Mouse (Mus musculus) midbrain, embryonic 12.5 days (tissue): ENCODE data around the gene Lama2. TPM values are rescaled to one million over a fixed set of nuclear protein-coding genes. Genes with fewer than 3 reads are reported as not detected.

Experiments used
- ATAC-seq: fragments of 200-750 bp; cut with Nextera tagmentation; 2 replicates; pipeline ENCODE4 v1.8.0; 2017; ENCODE audit warnings: low read depth, moderate TSS enrichment, moderate library complexity; ENCODE audit not compliant: low FRiP score
- H3K27ac ChIP-seq: fragments of 300-500 bp; sonication (generic); replicated peaks from 2 replicates; pipeline ENCODE4 v1.5.1; 2016; ENCODE audit warnings: mild to moderate bottlenecking
- H3K27me3 ChIP-seq: fragments of 300-500 bp; sonication (generic); 2 replicates; pipeline ENCODE4 v1.6.1; 2016; ENCODE audit warnings: mild to moderate bottlenecking
- H3K36me3 ChIP-seq: fragments of 300-500 bp; sonication (generic); 2 replicates; pipeline ENCODE4 v1.6.1; 2016
- H3K4me1 ChIP-seq: fragments of 300-500 bp; sonication (generic); 2 replicates; pipeline ENCODE4 v1.6.1; 2016
- H3K4me2 ChIP-seq: fragments of 300-500 bp; sonication (generic); replicated peaks from 2 replicates; pipeline ENCODE4 v1.6.1; 2016; ENCODE audit warnings: mild to moderate bottlenecking, moderate library complexity
- H3K4me3 ChIP-seq: fragments of 300-500 bp; sonication (generic); 2 replicates; pipeline ENCODE4 v1.5.1; 2016; ENCODE audit warnings: mild to moderate bottlenecking
- H3K9ac ChIP-seq: fragments of 300-500 bp; sonication (generic); replicated peaks from 2 replicates; pipeline ENCODE4 v1.6.1; 2016; ENCODE audit warnings: mild to moderate bottlenecking, moderate library complexity
- H3K9me3 ChIP-seq: fragments of 300-500 bp; sonication (generic); 2 replicates; pipeline ENCODE4 v1.6.1; 2016; ENCODE audit warnings: mild to moderate bottlenecking
- WGBS: fragments of 180-500 bp; shearing (Covaris S2); methylation state at CpG from one replicate; pipeline ENCODE4 v1.1.7; 2016; 5-methylcytosine and 5-hydroxymethylcytosine counted together
- polyA plus RNA-seq: library from polyadenylated mRNA; unstranded; fragments of >200 nt; fragmentation: Nextera tagmentation; extraction: Ambion mirVana; gene quantifications from 2 replicates; pipeline ENCODE4 v1.2.1, GENCODE M21; 2016

Lama2 gene
- polyA plus RNA-seq, 1 experiment from 2014 or later: 11.4 TPM

- Histone ChIP-seq H3K27me3 (no peaks in the 10 kb centered on the region), H3K9ac (no peak overlapping the region), H3K27ac (no peak overlapping the region), H3K9me3 (no peaks in the 10 kb centered on the region), H3K36me3 (no peaks in the 10 kb centered on the region), H3K4me2 (no peak overlapping the region), H3K4me3 (no peak overlapping the region), H3K4me1 (no peaks in the 10 kb centered on the region)
- 58% methylated on average over 3 of the region's 3 CpGs for WGBS
- peak; percentile 63; the same call in 1 of the 2 replicates for ATAC-seq
Observed at GRCm38 (mm10) chr10:27508847-27509459, 110.6 kb downstream of the Lama2 start.

- H3K4me2 ChIP-seq: no peak overlapping the region
- H3K4me1 ChIP-seq: no peaks in the 10 kb centered on the region
- ATAC-seq: no peak
- no peak overlapping the region for H3K27ac ChIP-seq
- H3K9ac ChIP-seq: no peak overlapping the region
- H3K4me3 ChIP-seq: no peak overlapping the region
- no peaks in the 10 kb centered on the region for H3K27me3 ChIP-seq
- no peaks in the 10 kb centered on the region for H3K36me3 ChIP-seq
- 87% methylated on average over 3 of the region's 3 CpGs for WGBS
- no peaks in the 10 kb centered on the region for H3K9me3 ChIP-seq
Observed at GRCm38 (mm10) chr10:27500863-27501262, 118.7 kb downstream of the Lama2 start.

GRCm38 (mm10) chr10:27488452-27488851 is 131.1 kb downstream of the Lama2 start:
- no peaks in the 10 kb centered on the region for H3K4me1 ChIP-seq
- H3K4me2 ChIP-seq: no peak overlapping the region
- ATAC-seq: no peak
- no peak overlapping the region for H3K4me3 ChIP-seq
- H3K27ac ChIP-seq: no peak overlapping the region
- H3K36me3 ChIP-seq: no peaks in the 10 kb centered on the region
- H3K27me3 ChIP-seq: no peaks in the 10 kb centered on the region
- H3K9ac ChIP-seq: no peak overlapping the region
- WGBS: 78% methylated on average over 1 of the region's 1 CpGs
- H3K9me3 ChIP-seq: no peaks in the 10 kb centered on the region

DNA sequence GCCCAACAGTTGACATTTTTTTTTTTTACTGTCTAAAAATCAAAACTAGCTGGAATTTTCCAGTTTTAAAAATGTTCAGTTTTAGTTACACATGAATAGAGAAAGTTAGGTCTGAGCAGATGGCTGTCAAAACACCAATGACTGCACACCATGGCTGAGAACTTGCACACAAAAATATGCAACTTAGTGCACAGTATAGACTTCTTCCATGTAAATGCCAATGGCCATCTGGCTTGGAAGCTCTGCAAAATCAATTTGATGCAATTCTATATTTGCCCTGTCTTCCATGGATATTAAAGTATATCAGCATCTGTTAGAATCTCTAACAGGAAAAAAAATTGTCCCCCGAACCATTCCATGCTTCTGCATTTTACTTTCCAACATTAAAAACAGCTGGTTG is 135.5 kb downstream of the Lama2 start:
- Histone ChIP-seq H3K4me3 (no peak overlapping the region), H3K9me3 (no peaks in the 10 kb centered on the region), H3K4me2 (no peak overlapping the region), H3K27me3 (no peaks in the 10 kb centered on the region), H3K36me3 (no peaks in the 10 kb centered on the region), H3K9ac (no peak overlapping the region), H3K27ac (no peak overlapping the region), H3K4me1 (no peaks in the 10 kb centered on the region)
- WGBS: 91% methylated on average over 1 of the region's 1 CpGs
- ATAC-seq: no peak

DNA sequence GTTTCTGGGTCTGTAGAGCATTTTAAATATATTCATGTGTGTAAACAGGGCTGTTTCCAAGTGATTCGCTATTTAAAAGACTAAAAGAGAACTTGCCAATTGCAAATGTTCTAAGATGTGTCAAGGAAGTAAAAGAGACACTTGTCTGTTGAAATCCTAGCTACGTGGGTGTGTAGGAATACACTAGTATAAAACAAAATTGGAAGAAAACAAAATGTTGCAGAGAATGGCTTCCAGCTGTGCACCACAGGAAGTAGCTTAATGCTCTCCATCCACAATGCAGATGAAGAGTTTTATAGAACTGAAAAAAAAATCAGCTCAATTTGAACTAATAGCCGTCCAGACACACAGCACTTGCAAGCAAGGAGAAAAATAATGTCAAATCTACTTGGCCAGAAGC is 144.0 kb downstream of the Lama2 start:
- Histone ChIP-seq H3K36me3 (no peaks in the 10 kb centered on the region), H3K4me1 (no peaks in the 10 kb centered on the region), H3K9ac (no peak overlapping the region), H3K4me2 (no peak overlapping the region), H3K27me3 (no peaks in the 10 kb centered on the region), H3K9me3 (no peaks in the 10 kb centered on the region), H3K4me3 (no peak overlapping the region), H3K27ac (no peak overlapping the region)
- ATAC-seq: no peak
- WGBS: 34% methylated on average over 3 of the region's 3 CpGs

DNA sequence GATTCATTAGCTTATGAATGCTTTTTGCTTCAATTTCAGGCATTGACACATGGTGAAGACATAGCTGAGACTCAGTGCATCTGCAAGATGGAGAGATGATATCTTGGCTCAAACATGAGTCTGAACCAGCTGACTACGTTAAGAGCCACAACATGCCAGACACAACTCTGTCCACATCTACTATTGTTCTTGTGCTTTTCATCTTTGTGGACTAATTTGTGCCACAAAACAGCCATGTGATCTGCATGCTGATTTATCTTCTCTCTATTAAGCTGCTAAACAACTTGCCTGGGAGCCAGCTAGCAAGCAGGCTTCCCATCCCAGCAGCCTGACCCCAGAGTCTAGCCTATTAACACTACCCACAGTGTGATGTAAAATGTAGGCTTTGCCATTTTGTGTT is 151.3 kb downstream of the Lama2 start:
- no peak overlapping the region for H3K4me3 ChIP-seq
- H3K4me1 ChIP-seq: no peaks in the 10 kb centered on the region
- peak; percentile 76; the same call in 1 of the 2 replicates for ATAC-seq
- WGBS: 59% methylated on average over 1 of the region's 1 CpGs
- no peak overlapping the region for H3K9ac ChIP-seq
- H3K27ac ChIP-seq: no peak overlapping the region
- no peaks in the 10 kb centered on the region for H3K27me3 ChIP-seq
- H3K4me2 ChIP-seq: no peak overlapping the region
- H3K36me3 ChIP-seq: no peaks in the 10 kb centered on the region
- no peaks in the 10 kb centered on the region for H3K9me3 ChIP-seq

DNA sequence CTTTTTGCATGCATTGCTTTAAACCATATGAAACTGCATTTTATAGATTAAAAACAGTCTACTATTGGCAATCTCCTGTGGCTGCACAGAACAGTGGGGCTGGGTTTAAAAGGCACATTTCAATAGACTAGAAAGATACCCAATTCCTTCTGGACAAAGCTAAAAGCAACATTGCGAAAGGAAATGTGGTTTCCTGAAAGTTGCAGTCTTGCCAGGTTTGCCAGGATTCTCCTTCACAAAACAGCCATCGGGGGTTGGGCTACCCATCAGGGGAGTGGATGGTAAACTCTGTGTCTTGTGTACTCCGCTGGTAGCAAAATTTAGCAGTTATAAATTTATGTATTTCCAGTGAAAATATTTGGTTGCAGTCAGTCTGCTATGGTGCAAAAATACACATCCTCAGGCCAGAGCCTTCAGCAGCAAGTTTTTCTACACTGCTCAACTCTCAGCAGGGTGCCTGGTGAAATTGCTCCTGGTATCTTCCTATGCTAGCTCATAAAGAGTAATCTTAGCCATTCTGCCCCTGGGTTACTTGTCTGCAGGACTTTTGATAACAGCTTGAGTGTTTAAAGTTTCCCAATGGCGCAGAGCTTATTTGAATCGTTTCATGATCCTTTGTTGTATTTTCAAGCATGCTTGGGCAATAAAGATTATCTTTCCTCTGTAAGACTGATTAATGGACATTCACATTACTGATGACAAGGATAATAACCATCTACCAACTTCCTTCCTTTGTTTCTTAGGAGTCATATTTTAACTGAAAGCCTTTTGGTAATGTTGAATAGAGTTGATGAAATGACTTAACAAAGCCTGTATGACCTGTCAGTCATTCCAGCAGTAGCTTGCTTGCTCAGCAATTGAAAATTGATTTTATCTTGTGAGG is 205.7 kb downstream of the Lama2 start:
- WGBS: 74% methylated on average over 5 of the region's 5 CpGs
- no peaks in the 10 kb centered on the region for H3K4me1 ChIP-seq
- H3K27me3 ChIP-seq: no peaks in the 10 kb centered on the region
- H3K9ac ChIP-seq: no peak overlapping the region
- ATAC-seq: no peak
- H3K4me2 ChIP-seq: no peak overlapping the region
- no peak overlapping the region for H3K27ac ChIP-seq
- H3K36me3 ChIP-seq: no peaks in the 10 kb centered on the region
- no peaks in the 10 kb centered on the region for H3K9me3 ChIP-seq
- H3K4me3 ChIP-seq: no peak overlapping the region

DNA sequence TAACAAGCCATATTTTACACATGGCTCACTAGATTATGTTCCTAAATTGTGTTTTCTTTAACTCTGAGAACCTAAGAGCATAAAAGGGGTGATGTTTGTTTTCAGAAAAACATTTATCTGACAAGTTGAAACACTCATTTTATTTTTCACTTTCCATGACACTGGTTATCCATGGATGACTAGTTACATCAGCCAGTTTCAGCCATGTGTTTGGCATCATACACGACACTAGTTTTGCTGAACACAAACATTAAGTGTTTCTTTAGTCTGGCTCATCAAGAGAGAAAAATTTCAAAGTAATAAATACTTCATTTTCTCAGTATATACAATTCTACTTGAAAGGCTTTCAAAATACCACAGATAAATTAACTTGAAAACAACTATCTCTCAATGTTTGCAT is 228.8 kb downstream of the Lama2 start:
- WGBS: 87% methylated on average over 1 of the region's 1 CpGs
- H3K4me3 ChIP-seq: no peak overlapping the region
- no peaks in the 10 kb centered on the region for H3K4me1 ChIP-seq
- no peak overlapping the region for H3K9ac ChIP-seq
- no peak overlapping the region for H3K27ac ChIP-seq
- no peaks in the 10 kb centered on the region for H3K9me3 ChIP-seq
- H3K27me3 ChIP-seq: no peaks in the 10 kb centered on the region
- no peaks in the 10 kb centered on the region for H3K36me3 ChIP-seq
- ATAC-seq: no peak
- H3K4me2 ChIP-seq: no peak overlapping the region

GRCm38 (mm10) chr10:27387531-27387930 is 232.0 kb downstream of the Lama2 start:
- 79% methylated on average over 1 of the region's 1 CpGs for WGBS
- no peak overlapping the region for H3K4me3 ChIP-seq
- no peak for ATAC-seq
- H3K9ac ChIP-seq: no peak overlapping the region
- no peaks in the 10 kb centered on the region for H3K9me3 ChIP-seq
- H3K27ac ChIP-seq: no peak overlapping the region
- H3K4me2 ChIP-seq: no peak overlapping the region
- H3K36me3 ChIP-seq: no peaks in the 10 kb centered on the region
- no peaks in the 10 kb centered on the region for H3K27me3 ChIP-seq
- no peaks in the 10 kb centered on the region for H3K4me1 ChIP-seq

DNA sequence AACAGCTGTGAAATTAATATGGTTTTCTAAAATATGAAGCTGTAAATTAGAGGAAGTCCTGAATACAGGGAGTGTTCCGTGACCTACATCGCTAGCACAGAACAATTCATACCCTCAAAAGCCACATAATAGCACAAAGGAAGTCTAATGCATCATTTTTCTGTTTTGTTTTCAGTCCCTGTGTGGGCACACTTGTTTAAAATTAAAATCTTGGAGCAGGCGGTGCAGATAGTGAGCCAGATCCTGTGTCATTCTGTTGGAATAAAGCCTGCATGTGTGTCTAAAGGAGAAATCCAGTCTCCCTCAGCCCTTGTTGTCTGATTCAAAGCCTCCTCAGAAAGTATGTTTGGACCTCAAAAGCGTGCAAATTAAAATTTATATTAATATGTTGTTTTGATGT is 234.9 kb downstream of the Lama2 start:
- Histone ChIP-seq H3K9me3 (no peaks in the 10 kb centered on the region), H3K27me3 (no peaks in the 10 kb centered on the region), H3K27ac (no peak overlapping the region), H3K4me1 (no peaks in the 10 kb centered on the region), H3K4me2 (no peak overlapping the region), H3K4me3 (no peak overlapping the region), H3K36me3 (no peaks in the 10 kb centered on the region), H3K9ac (no peak overlapping the region)
- ATAC-seq: no peak
- WGBS: 87% methylated on average over 4 of the region's 4 CpGs

DNA sequence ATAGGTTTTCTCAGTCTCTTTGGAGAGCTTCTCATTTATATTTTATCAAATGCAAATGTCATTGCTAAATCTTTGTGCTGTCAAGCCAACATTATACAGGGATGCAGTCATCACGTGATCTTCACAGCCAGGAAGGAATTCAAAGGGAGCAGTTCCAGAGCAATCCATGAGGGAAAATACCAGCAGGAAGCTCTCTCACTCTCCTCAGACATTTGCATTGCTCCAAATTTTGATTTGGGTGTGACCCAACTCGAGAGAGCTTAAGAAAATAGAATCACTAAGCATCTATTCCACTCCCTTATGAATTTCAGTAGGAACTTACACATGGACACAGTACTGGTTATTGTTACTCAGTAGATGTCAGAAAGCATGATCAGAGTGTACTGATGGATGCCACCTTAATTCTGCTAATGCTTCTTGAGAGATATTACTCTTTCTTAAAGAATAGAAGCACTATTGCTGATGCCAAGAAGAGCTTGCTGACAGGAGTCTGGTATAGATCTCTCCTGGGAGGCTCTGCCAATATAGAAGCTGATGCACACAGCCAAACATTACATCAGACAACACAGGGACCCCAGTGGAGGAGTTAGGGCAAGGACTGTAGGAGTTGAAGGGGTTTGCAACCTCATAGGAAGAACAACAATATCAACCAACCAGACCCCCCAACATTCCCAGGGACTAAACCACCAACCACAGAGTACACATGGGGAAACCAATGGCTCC is 236.5 kb downstream of the Lama2 start:
- Histone ChIP-seq H3K4me1 (no peaks in the 10 kb centered on the region), H3K9me3 (no peaks in the 10 kb centered on the region), H3K4me3 (no peak overlapping the region), H3K36me3 (no peaks in the 10 kb centered on the region), H3K27me3 (no peaks in the 10 kb centered on the region), H3K27ac (no peak overlapping the region), H3K9ac (no peak overlapping the region), H3K4me2 (no peak overlapping the region)
- whole genome bisulfite sequencing: 78% methylated on average over 2 of the region's 2 CpGs
- no peak for ATAC-seq

- no peaks in the 10 kb centered on the region for H3K27me3 ChIP-seq
- ATAC-seq: no peak
- no peaks in the 10 kb centered on the region for H3K36me3 ChIP-seq
- H3K4me1 ChIP-seq: no peaks in the 10 kb centered on the region
- no peak overlapping the region for H3K27ac ChIP-seq
- no peak overlapping the region for H3K4me2 ChIP-seq
- no peak overlapping the region for H3K4me3 ChIP-seq
- no peaks in the 10 kb centered on the region for H3K9me3 ChIP-seq
- WGBS: 77% methylated on average over 1 of the region's 1 CpGs
- H3K9ac ChIP-seq: no peak overlapping the region
Observed at GRCm38 (mm10) chr10:27378286-27378685, 241.3 kb downstream of the Lama2 start.
